Mouse (Mus musculus) embryo, embryonic 11.5 days (tissue): ENCODE results near the gene Vps8.

Experiments
- DNase-seq: peaks from one replicate; pipeline ENCODE4 v3.0.0-alpha.2; 2012; ENCODE audit warnings: low read depth, low spot score

Gene Vps8

DNA sequence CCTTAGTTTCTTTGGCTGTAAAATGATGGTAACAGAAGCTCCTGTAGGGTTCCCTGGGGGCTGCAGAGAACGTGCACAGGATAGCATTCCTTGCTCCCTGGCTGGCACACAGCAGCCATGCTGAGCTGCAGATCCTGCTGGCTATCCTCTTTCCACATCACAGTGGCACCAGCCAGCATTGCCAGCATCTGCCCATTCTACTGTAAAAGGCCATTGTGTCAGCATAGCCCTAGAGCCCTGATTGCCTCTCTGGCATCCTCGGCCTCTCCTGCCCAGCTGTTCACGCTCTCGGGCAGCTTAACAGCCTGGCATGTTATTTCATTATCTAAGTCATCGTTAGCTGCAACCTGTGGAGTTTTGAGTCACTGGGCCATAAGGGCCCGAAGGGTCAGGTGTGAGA, 204.3 kb downstream of the Vps8 start:
- DNase-seq, result no peak

DNA sequence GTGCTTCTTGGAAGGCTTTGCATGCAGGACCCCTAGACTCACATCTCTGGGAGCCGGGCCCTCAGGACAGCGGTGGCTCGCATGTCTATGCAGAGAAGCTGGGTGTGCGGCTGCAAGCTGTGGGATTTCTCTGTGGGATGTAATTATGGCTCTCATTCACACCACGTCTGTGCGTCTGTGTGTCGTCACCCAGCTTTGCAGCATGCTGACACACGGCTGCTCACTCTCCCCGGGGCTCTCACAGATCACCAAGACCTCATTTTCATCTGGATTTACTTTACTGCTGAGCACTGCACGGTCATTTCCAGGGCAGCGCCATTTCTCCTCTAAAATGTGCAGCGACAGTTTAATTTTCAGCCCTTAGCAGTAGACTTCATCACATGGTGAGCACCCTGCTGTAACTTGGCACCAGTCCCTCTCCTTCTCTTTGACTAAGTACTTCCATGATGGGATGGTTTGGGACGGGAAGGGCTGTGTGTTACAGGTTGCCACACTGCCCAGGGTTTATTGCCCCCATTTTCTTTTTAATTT, 205.2 kb downstream of the Vps8 start:
- DNase-seq, result no peak

DNA sequence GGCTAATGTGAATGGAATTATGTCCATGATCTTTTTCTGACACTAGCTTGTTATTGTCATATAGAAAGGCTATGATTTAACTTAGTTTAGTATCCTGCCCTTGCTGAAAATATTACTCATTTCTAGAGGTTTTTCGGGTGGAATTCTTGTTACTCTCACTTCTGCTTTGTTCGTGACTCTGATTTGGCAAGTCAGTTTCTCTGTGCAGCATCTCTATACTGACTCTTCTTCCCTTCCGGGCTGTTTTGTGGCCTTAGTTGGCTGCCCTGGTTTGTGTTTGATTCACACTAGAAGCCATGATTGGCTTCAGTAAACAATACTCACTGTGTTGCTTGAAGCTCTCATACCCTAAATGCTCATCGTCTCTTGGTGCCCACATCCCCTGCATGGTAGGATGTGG, 207.7 kb downstream of the Vps8 start:
- DNase-seq, result no peak

DNA sequence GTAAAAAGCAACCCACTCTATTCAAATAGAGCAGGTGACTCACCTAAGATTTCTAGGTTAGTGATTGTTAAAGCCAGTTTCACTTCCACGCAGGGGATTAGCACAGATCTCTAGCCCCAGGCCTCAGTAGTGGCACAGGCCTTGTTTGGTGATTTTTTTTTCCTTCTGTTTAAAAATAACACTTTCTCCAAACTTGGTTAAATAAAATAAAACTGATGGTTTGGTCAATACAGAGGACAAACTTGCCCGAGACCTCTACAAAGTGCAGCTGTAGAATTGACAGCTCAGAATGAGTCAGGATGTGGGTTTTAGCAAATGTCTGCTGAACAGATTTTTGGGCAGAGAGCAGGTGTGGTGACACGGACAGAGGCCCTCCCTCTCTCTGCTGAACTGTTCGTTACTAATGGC, 208.9 kb downstream of the Vps8 start:
- no peak for DNase-seq

DNA sequence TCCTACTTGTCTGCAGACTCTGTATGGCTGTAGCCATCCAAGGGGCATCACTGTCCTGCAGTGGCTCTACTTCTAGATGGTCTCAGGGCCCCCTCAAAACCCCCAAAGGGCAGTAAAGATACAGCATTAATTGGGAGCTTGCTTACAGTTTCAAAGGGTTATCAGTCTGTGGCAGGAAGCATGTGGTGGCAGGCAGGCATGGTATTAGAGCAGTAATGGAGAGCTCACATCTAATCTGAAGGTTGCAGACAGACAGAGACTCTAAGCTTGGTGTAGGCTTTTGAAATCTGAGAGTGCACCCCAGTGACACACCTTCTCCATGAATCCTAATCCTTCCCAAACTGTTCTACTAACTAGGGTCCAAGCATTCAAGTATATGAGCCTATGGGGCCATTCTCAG, 211.5 kb downstream of the Vps8 start:
- no peak for DNase-seq

DNA sequence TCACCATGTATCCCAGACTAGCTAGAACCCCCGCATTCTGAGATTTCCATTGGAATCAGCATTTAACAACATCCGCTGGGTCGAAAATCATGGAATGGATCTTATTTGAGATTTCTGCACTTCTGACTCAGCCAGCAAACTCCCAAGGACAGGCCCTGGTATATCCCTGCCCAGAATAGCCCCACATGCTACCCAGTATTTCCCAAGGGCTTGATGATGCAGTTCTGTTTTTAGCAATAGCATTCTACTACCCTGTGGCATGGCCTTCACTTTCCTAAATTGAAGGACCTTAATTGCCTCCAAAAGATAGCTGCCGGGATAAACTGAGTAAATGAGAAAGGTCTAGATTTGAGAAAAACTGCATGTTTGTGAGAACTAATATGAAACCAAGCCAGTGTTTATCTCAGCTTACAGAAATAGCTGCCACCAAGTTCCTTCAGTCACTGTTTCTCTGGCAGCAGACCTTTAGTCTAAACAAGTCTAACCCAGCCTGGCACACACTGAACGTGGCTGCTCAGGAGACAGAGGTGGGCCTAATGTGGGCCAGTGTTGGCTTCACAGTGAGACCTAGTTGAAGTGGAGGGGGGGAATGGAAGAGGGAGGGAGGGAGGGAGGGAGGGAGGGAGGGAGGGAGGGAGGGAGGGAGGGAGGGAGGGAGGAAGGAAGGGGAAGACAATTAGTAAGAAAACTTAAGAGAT, 213.4 kb downstream of the Vps8 start:
- DNase-seq, result no peak

DNA sequence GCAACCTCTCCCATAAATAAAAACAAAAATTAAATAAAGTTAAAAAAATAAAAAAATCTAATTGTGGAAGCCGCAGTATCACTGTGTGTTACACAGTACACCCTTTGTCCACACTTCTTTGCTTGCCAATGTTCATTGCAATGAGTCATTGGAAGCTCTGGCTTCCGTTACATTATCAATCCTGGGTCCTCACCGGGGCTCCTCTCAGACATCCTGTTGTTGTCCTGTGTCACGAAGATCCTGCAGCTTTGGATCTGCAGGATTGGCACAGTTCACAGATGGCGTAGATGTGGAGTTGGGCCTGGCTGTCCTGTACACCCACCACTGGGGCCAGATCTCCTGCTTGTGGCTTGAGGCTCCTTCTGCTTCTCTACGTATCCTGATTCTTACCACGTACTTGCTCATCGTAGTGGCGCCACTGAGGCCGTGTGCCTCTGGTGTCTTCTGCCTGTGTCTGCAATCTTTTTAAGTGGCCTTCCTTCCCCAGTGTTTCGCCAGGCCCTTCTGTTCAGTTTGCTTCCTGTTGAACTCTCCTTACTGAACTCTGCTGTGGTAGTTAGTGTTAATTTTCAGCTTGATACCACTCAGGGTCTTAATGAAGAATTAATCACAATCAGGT, 214.4 kb downstream of the Vps8 start:
- DNase-seq, result no peak

DNA sequence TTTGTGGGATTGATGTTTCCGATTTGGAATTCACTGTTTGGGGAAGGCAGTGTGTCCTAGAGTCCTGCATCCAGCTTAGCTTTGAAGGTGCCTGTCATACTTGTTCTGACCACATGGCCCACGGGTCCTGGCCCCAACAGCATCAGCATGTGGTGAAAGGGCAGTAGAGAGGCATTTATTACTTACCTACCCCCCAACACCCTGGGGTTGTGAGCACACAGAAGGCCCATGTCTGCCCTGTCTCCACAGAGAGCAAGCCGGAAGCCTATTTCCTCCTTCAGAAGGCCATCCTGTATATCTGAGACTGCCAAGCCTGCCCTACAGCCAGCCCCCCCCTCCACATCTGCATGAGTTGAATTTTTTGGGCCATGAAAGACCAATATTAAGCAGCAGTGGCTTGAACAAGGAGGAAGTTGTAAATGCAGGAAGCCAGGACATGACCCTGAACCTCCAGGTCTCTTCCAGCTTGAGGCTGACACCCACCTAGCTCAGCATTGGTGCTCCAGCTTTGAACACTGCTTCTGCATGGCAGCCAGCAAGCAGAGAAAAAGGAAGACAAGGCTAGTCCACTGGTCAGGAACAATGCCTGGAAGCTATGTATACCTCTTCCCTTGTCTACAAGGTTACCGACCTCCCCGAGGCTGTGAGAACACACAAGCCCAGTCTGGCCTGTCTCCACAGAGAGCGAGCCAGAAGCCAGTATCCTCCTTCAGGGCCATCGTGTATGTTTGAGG, 218.0 kb downstream of the Vps8 start:
- DNase-seq, result no peak

DNA sequence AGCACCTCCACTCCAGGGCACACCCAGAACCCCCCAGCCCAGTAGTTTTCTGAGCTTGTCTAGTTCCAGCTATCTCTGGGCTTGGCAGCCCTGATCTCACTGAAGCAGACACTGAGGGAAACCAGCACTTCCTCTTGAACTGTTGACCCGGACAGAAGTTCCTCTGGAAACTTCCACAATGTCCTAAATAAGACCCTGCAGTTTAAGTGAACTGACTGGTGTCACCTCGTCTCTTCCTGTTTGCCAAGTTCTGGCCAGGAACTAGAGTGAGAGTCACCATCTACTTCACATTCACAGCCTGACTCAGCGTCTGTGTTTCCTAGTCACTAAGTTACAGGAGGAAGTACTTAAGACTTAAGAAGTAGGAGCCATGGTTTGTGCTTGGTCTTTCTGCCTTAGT, 219.0 kb downstream of the Vps8 start:
- DNase-seq, result no peak

DNA sequence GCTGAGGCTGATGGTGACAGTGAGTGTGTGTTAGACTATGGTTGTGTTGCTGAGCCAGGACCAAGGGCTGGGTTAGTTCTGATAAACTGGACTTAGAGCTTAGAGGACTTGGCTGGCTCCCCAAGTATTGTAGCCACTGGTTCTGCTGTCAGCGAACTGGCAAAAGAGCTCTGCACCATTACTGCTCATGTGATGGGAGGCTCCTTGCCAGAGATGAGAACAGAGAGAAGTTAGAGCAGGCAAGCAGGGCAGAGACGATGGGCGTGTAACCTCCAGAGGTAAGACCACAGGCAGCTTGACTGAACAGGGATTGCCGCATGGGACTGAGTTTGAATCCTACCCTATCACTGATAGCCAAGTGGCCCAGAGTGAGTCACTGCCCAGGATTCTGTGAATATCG, 220.0 kb downstream of the Vps8 start:
- DNase-seq, result no peak

DNA sequence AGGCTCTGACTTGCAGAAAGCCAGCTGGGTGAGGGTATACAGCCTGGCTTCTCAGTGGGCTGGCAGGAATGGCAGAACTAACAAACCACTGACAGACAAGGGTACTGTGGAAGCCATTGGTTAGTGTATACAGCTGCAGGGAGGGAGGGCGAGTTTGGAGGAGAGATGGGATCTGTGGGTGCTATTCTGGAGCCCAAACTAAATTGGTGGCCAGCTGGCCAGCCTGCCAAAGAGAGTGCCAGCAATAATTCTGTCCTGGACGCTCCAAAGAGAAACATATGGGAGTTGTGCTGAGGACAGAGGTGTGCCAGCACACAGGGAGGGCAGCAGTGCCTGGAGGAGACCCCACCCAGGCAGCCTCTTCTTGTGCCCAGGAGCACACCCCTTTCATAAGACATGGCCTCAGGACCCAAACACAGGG, 220.7 kb downstream of the Vps8 start:
- no peak for DNase-seq

DNA sequence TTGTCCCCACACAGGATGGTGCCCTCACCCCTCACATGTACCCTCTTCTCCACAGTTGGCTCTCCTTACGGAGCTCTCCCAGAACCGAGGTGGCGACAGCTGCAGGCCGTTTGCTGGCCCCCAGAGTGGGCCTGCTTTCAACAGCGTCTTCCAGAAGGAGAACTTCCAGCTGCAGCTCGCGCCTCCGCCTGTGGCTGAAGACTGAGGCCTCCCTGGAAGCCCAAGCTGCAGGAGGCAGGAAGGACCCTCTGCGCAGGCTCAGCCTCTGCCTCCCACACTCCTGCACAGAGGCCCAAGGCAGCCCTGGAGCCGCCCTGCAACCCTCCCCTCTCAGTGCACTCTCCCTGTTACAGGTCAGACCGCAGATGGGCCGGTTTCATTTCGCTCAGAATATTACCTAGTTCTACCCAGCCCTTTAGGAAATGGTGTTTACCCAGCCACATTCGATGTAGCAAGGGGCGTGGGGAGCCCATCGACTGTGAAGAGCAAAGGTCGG, 221.2 kb downstream of the Vps8 start:
- DNase-seq, result no peak

DNA sequence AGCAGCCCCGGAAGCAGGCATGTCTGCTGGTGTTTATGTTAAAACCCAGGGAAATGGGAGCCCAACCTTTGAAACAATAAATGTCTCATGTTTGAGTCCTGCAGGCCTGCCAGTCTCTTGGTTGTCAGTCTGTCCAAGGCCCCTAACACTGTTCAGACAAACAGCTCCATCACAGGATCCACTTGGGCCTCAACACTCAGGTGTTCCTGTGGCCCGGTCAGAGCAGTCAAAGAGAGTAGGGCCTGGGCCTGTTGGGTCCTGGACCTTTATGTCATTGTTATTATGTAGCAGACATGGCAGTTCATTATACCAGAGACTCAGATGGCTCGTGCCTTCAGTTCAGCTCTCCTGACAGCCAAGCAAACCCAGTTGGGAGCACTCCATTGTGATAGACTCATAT, 221.7 kb downstream of the Vps8 start:
- no peak for DNase-seq

DNA sequence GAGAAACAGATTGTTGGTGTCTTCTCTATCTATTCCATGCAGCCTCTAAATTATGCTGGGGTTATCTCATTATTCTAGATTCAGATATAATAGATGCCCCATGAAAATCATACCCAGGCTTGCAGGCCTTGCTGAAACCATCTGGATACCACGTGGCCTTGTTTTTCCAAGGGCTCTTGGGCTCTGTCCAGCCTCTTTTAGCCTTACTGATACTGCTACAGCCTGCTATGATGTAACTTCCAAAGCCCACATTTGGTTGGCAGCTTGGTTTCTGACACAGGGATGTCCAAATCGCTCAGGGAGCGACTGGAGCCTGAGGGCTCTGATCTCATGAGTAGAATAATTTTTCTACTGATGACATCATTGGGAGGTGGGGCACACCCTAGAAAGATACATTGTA, 223.0 kb downstream of the Vps8 start:
- no peak for DNase-seq

DNA sequence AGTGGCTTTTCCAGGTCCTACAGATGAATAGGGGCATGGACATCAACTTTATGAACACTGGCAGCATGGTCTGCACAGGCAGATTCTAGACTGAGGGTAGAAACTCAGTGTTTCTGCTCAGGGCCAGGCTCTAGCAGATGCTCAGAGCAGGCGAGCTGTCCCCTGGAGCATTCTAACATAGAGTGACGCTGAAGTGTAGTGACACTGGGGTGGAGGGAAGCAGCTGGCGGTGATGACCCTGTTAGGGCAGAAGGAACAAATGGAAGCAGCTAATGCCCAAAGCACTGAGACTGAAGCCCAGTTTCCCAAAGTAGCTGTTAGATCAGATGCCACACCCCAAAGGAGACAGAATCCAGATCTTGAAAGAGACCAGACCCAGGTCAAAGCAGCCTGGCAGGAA, 223.6 kb downstream of the Vps8 start:
- DNase-seq, result no peak

DNA sequence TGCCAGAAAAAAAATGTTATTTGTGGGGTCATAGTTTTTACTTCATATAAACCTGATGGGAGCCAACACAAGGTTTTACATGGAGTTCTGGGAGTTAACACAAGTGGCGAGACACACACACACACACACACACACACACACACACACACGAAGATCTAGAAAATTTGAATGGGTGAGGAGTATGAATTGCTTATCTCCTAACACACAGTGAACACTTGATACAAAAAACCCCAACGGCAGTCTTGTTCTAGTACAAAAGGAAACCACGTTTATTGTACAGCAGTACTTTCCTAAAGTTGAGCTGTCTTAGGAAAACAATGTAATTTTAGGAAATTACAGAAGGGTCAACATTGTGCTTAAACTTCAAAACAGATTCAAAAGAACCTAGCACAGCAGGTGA, 225.9 kb downstream of the Vps8 start:
- DNase-seq, result no peak

DNA sequence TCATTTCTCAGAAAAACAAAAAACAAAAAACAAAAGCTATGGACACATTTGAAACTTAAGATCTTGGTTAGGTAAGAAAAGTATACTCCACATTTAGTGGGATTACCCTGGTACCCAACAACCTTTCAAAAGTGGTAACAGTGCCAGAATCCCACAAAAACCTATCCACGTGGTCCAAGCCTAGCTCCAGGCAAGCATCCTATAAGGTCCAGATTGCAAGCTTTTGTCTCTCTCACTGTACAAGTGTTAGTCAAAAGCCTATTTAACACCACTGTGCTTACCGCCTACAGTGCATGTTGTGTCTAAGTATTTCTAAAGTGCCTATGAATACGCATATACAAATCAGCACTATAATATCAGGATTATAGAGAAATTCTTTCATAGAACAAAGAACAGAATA, 227.4 kb downstream of the Vps8 start:
- DNase-seq, result no peak

DNA sequence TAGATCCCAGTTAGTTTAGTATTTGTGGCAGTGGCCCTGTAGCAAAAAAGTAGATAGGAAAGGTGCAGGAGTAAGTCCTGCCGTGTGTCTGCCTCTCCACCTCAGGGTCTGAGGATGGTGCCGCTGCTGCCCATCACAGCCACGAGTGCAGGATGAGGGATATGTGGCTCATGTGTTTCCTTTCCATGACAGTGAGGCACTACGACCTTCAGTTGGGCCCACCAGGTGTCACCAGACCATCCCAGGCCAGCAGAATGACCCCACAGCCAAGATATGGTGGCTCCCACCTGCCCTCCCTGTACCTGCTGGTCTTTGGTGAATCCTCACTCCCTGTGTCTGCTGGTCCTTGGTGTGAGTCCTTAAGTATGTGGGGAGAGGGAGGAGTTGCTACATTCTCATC, 228.2 kb downstream of the Vps8 start:
- no peak for DNase-seq

DNA sequence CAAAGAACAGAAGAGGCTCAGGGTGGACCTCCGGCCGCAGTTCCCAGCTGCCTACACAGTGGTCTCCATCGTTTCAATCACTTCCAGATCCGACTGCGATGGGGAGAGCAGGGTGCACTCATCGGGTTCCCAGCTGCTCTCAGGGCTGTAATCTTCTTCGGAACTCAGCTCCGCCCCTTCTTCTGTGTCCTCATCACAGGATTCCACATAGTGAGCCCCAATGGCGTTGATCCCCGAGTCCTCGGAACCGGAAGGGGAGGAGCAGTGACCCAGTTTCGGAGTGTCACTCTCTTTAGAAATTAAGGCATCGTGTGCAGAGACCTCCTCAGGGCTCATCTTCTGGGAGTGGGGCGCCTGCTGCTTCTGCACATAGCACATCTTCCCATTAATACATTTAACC, 230.2 kb downstream of the Vps8 start:
- no peak for DNase-seq

DNA sequence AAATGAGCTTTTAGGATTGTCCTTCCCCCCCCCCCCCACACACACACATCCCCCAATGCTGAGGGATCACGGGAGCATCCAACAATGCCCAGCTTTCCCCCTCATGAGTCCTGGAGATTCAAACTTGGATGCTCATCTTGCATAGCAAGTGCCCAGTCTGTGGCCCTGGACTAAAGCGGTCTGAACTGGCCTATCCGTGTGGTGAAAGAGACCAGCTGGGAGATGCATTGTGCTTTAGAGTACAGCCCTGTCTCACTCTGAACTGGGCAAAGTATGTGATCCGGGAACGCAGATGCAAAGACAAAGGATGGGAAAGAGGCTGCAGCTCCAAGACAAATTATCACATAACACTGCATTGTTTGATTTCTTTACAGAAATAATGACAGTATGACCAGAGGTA, 231.5 kb downstream of the Vps8 start:
- no peak for DNase-seq

DNA sequence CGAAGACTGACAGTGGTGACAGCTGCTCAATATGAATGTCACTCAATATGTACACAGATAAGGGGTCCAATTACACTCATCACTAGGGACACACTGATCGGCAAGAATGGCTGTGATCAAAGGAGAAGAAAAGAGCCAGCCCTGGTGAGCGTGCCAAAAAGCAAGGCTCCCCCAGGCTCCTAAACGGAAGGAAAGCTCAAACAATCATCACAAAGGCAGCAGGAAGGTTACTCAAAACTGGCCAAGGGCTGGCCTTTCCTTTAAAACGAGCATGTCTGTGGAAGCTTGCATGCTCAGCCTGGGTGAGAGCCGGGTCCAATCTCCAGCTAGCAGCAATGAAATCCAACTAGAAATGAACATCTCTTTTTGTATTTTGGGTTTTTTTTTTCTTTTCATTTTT, 232.4 kb downstream of the Vps8 start:
- no peak for DNase-seq

DNA sequence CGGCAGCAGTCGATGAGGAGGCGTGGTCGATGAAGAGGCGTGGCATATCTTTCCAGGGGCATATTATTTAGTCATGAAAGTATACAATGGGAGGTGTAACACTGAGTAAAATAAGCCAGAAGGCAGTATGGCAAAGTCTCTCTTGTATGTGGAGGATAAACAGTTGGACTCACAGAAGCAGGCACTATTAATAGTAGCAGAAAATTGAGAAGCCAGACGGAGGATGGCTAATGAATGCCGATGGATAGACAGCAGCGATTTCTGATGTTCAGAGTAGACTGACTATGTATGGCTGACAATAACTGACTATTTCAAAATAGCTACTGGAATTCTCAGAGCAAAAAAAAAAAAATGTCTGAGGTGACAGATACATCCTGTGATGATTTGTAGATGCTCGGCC, 233.0 kb downstream of the Vps8 start:
- no peak for DNase-seq
